In the genomic region with DNA sequence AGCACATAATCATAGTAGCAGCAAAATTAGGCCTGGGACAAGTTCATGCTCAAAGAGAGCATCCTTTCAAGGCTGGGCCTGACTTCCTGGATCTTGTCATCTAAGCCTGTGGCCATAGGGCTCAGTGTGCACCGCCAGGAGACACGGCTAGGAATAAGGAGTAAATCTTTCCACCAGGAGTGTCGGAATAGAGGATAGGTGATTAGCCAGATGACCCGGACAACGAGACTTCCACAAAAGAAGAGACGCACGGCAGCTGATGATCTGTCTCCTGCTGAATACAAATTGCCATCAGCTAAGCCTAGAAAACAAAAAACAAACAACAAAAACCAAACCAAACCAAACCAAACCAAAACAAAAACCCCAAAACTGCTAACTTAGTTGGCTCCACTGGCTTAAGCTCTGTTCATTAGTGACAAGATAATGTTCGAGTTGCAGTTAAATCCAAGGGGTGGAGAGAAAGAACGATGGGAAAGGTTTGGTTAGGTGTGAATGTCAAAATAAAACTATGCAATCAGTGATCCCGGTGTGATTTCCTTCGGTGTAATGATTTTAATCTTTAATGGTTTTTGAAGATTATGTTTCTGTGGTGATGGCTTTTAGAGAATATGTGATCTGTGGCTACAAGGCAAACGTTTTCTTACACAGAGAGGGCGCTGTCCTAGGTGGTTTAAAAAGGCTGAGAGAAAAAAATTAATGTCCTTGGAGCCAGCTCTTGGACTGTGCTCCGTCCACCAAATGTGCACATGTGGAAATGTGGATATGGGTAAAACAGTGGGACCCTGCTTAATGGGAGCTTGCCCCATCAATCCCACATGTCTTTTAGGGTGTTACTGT, we compare ENCODE assay signal across 12 mouse cellular contexts. TPM values are rescaled to one million over a fixed set of nuclear protein-coding genes. Genes with fewer than 3 reads are reported as not detected.
A peak's percentile ranks its signal among the peaks of the same experiment; 100 is the strongest.
DNase-seq lines count a peak whose midpoint lies in the region; ATAC-seq and TF ChIP-seq lines count a peak whose summit lies in the region.
"Had no signal": no experiment of that assay in that cellular context is flagged by ENCODE, and none has a peak within 500 bp of the region (broad histone marks: within the 10 kb centered on the region; RNA-seq: fewer than 3 reads in every experiment).

No protein-coding gene starts in this region.

- TF ChIP-seq CTCF in stomach, postnatal 0 days (IDR thresholded peaks at IDR 0.05; ENCODE audit: low read depth) = peak; percentile 25; the same call in 1 of the 2 replicates
- TF ChIP-seq CTCF in intestine, postnatal 0 days (IDR thresholded peaks at IDR 0.05; ENCODE audit: low read depth) = no peak

- H3K27me3 ChIP-seq in heart, embryonic 11.5 days (ENCODE audit: control insufficient read depth, insufficient read depth, low read length) = peaks cover 7% of the 10 kb centered on the region; the same call in 1 of the 2 replicates
- H3K27me3 ChIP-seq in stomach, postnatal 0 days (ENCODE audit: control insufficient read depth, insufficient read depth, low read length) = no peaks in the 10 kb centered on the region
- H3K27me3 ChIP-seq in forebrain, embryonic 10.5 days (ENCODE audit: poor library complexity, severe bottlenecking) = peaks cover 17% of the 10 kb centered on the region
- H3K27me3 ChIP-seq in intestine, postnatal 0 days (replicated peaks; ENCODE audit: control insufficient read depth, insufficient read depth, low read length) = no peaks in the 10 kb centered on the region
- H3K27me3 ChIP-seq: heart, embryonic 15.5 days; midbrain, embryonic 15.5 days had no signal

- H3K4me2 ChIP-seq in heart, embryonic 11.5 days = no peak overlapping the region
- no peak overlapping the region for H3K4me2 ChIP-seq in stomach, postnatal 0 days (replicated peaks; ENCODE audit: low read depth)
- no peak overlapping the region for H3K4me2 ChIP-seq in intestine, postnatal 0 days (replicated peaks; ENCODE audit: low read depth)
- H3K4me2 ChIP-seq: forebrain, embryonic 12.5 days; heart, embryonic 15.5 days; midbrain, embryonic 15.5 days had no signal

- ATAC-seq in heart, embryonic 11.5 days (replicated peaks; ENCODE audit: insufficient number of reproducible peaks, low FRiP score, low TSS enrichment) = no peak
- no peak for ATAC-seq in stomach, postnatal 0 days (ENCODE audit: low FRiP score, low TSS enrichment)
- no peak for ATAC-seq in intestine, postnatal 0 days
- ATAC-seq: midbrain, embryonic 15.5 days had no signal

- WGBS in heart, embryonic 11.5 days (ENCODE audit: insufficient replicate concordance) = 73% methylated on average over 14 of the region's 14 CpGs
- 67% methylated on average over 14 of the region's 14 CpGs for WGBS in stomach, postnatal 0 days
- WGBS in forebrain, embryonic 10.5 days = 75% methylated on average over 14 of the region's 14 CpGs
- 65% methylated on average over 14 of the region's 14 CpGs for WGBS in intestine, postnatal 0 days

- no peaks in the 10 kb centered on the region for H3K4me1 ChIP-seq in heart, embryonic 11.5 days (ENCODE audit: control insufficient read depth, insufficient read depth, low read length)
- H3K4me1 ChIP-seq in stomach, postnatal 0 days (replicated peaks; ENCODE audit: control insufficient read depth, insufficient read depth) = no peaks in the 10 kb centered on the region
- H3K4me1 ChIP-seq in forebrain, embryonic 10.5 days = peaks cover 4% of the 10 kb centered on the region; the same call in 1 of the 2 replicates
- H3K4me1 ChIP-seq in intestine, postnatal 0 days (replicated peaks; ENCODE audit: control insufficient read depth, insufficient read depth, low read length) = no peaks in the 10 kb centered on the region
- H3K4me1 ChIP-seq: forebrain, embryonic 12.5 days; heart, embryonic 15.5 days; midbrain, embryonic 15.5 days had no signal

- no peak for TF ChIP-seq EP300 in stomach, postnatal 0 days (optimal IDR thresholded peaks at IDR 0.05)

- no peaks in the 10 kb centered on the region for H3K36me3 ChIP-seq in heart, embryonic 11.5 days (ENCODE audit: control insufficient read depth, insufficient read depth, low read length)
- no peaks in the 10 kb centered on the region for H3K36me3 ChIP-seq in stomach, postnatal 0 days (ENCODE audit: control insufficient read depth, insufficient read depth, low read length)
- no peaks in the 10 kb centered on the region for H3K36me3 ChIP-seq in forebrain, embryonic 10.5 days (replicated peaks)
- no peaks in the 10 kb centered on the region for H3K36me3 ChIP-seq in intestine, postnatal 0 days (ENCODE audit: control insufficient read depth, insufficient read depth)
- H3K36me3 ChIP-seq: forebrain, embryonic 12.5 days; heart, embryonic 15.5 days; midbrain, embryonic 15.5 days had no signal

- no peak overlapping the region for H3K9ac ChIP-seq in heart, embryonic 11.5 days (ENCODE audit: low read depth, low read length)
- no peak overlapping the region for H3K9ac ChIP-seq in stomach, postnatal 0 days (ENCODE audit: low read length)
- no peak overlapping the region for H3K9ac ChIP-seq in intestine, postnatal 0 days (ENCODE audit: low read depth, low read length)
- H3K9ac ChIP-seq: forebrain, embryonic 12.5 days; heart, embryonic 15.5 days; midbrain, embryonic 15.5 days had no signal

- H3K4me3 ChIP-seq in heart, embryonic 11.5 days (ENCODE audit: low read depth, low read length) = no peak overlapping the region
- H3K4me3 ChIP-seq in stomach, postnatal 0 days (ENCODE audit: low read depth, low read length) = no peak overlapping the region
- no peak overlapping the region for H3K4me3 ChIP-seq in forebrain, embryonic 10.5 days
- H3K4me3 ChIP-seq in intestine, postnatal 0 days (ENCODE audit: low read depth, low read length) = no peak overlapping the region
- H3K4me3 ChIP-seq: forebrain, embryonic 12.5 days; heart, embryonic 15.5 days; midbrain, embryonic 15.5 days had no signal

- H3K27ac ChIP-seq in heart, embryonic 11.5 days (ENCODE audit: low read depth, low read length) = no peak overlapping the region
- H3K27ac ChIP-seq in stomach, postnatal 0 days (replicated peaks) = no peak overlapping the region
- no peak overlapping the region for H3K27ac ChIP-seq in forebrain, embryonic 10.5 days
- no peak overlapping the region for H3K27ac ChIP-seq in intestine, postnatal 0 days (ENCODE audit: low read depth, low read length)
- H3K27ac ChIP-seq: forebrain, embryonic 12.5 days; heart, embryonic 15.5 days; midbrain, embryonic 15.5 days had no signal

- peak; percentile 1 to 4 for DNase-seq in heart, adult 9 months (ENCODE audit: low spot score in 2 of 2)
- peak; percentile 14 to 63 for DNase-seq in spleen, postnatal 4 days (ENCODE audit: low spot score in 2 of 2)
- no peak for DNase-seq in spleen, adult 12 weeks (ENCODE audit: low spot score)
- peak; percentile 34 for DNase-seq in cerebellum, adult 9-11 months
- no peak for DNase-seq in stomach, postnatal 0 days (ENCODE audit: low spot score)
- no peak for DNase-seq in forebrain, embryonic 10.5 days (ENCODE audit: extremely low spot score, low spot score)
- DNase-seq: kidney, adult 8-10 months had no signal

- no peaks in the 10 kb centered on the region for H3K9me3 ChIP-seq in heart, embryonic 11.5 days (replicated peaks; ENCODE audit: control insufficient read depth, low read length)
- H3K9me3 ChIP-seq in stomach, postnatal 0 days (ENCODE audit: control insufficient read depth, low read length) = no peaks in the 10 kb centered on the region
- H3K9me3 ChIP-seq in forebrain, embryonic 10.5 days = no peaks in the 10 kb centered on the region
- H3K9me3 ChIP-seq in intestine, postnatal 0 days (ENCODE audit: control insufficient read depth) = no peaks in the 10 kb centered on the region
- H3K9me3 ChIP-seq: forebrain, embryonic 12.5 days; heart, embryonic 15.5 days; midbrain, embryonic 15.5 days had no signal

RNA-seq across cellular contexts. Expression of a gene that starts 51.8 kb away (rescaled TPM):
- 60.2 and 66.7 TPM in 2 replicates for polyA plus RNA-seq in heart, embryonic 11.5 days (2014; fragmentation: Nextera tagmentation; extraction: Ambion mirVana)
- polyA plus RNA-seq in stomach, postnatal 0 days (2015; fragmentation: Nextera tagmentation; extraction: Ambion mirVana) = 23.0 and 27.1 TPM in 2 replicates
- 210 and 213 TPM in 2 replicates for polyA plus RNA-seq in forebrain, embryonic 10.5 days (2016; fragmentation: Nextera tagmentation; extraction: Ambion mirVana)
- polyA plus RNA-seq in intestine, postnatal 0 days (2015; fragmentation: Nextera tagmentation; extraction: Ambion mirVana) = 38.7 and 40.7 TPM in 2 replicates

Comparison
In these comparisons a context has a peak if more than half of its experiments do, and no peak if none do; other contexts are left out.
1. DNase-seq: peak in heart, adult 9 months (2 of 2), spleen, postnatal 4 days (2 of 2) and cerebellum, adult 9-11 months (single experiment); none in spleen, adult 12 weeks (single experiment), stomach, postnatal 0 days (single experiment) and forebrain, embryonic 10.5 days (single experiment).